Mouse (Mus musculus): ENCODE data around the gene Npcd. TPM values are rescaled to one million over a fixed set of nuclear protein-coding genes. Genes with fewer than 3 reads are reported as not detected.
A peak's percentile ranks its signal among the peaks of the same experiment; 100 is the strongest.

The Npcd gene
- polyA plus RNA-seq, 1 experiment from 2014 or later, result not detected

- no peaks in the 10 kb centered on the region for H3K36me3 ChIP-seq
- 97% methylated on average over 2 of the region's 2 CpGs for WGBS
- H3K4me1 ChIP-seq, result peaks cover 11% of the 10 kb centered on the region
- no peak for DNase-seq (ENCODE audit: low spot score)
- no peak overlapping the region for H3K27ac ChIP-seq (replicated peaks)
- H3K9me3 ChIP-seq (replicated peaks), result no peaks in the 10 kb centered on the region; the same call in 1 of the 2 replicates
- H3K4me3 ChIP-seq, result no peak overlapping the region
- H3K27me3 ChIP-seq (ENCODE audit: low read depth, poor library complexity, severe bottlenecking), result no peaks in the 10 kb centered on the region; the same call in 1 of the 2 replicates
Measured at GRCm38 (mm10) chr15:79850143-79850542, 16.1 kb upstream of the Npcd start.

- no peaks in the 10 kb centered on the region; the same call in 1 of the 2 replicates for H3K27me3 ChIP-seq (ENCODE audit: low read depth, poor library complexity, severe bottlenecking)
- H3K4me1 ChIP-seq, result peaks cover 11% of the 10 kb centered on the region
- H3K36me3 ChIP-seq, result no peaks in the 10 kb centered on the region
- WGBS, result 25% methylated on average over 5 of the region's 5 CpGs
- no peak overlapping the region for H3K27ac ChIP-seq (replicated peaks)
- H3K4me3 ChIP-seq, result no peak overlapping the region
- DNase-seq (ENCODE audit: low spot score), result no peak
- H3K9me3 ChIP-seq (replicated peaks), result no peaks in the 10 kb centered on the region; the same call in 1 of the 2 replicates
Measured at GRCm38 (mm10) chr15:79847100-79847499, 13.1 kb upstream of the Npcd start.

- Histone ChIP-seq H3K4me3 (no peak overlapping the region), H3K9me3 (replicated peaks) (no peaks in the 10 kb centered on the region; the same call in 1 of the 2 replicates), H3K27me3 (ENCODE audit: low read depth, poor library complexity, severe bottlenecking) (no peaks in the 10 kb centered on the region; the same call in 1 of the 2 replicates), H3K27ac (replicated peaks) (no peak overlapping the region), H3K36me3 (no peaks in the 10 kb centered on the region), H3K4me1 (peaks cover 11% of the 10 kb centered on the region)
- WGBS, result 81% methylated on average over 4 of the region's 4 CpGs
- DNase-seq (ENCODE audit: low spot score), result no peak
Measured at GRCm38 (mm10) chr15:79845986-79846385, 11.9 kb upstream of the Npcd start.

GRCm38 (mm10) chr15:79842985-79843384, 8.9 kb upstream of the Npcd start:
- H3K4me3 ChIP-seq, result no peak overlapping the region
- DNase-seq (ENCODE audit: low spot score), result no peak
- WGBS, result 88% methylated on average over 3 of the region's 3 CpGs

GRCm38 (mm10) chr15:79840281-79840680, 6.2 kb upstream of the Npcd start:
- Histone ChIP-seq H3K9me3 (replicated peaks) (no peaks in the 10 kb centered on the region), H3K4me1 (peaks cover 8% of the 10 kb centered on the region), H3K27ac (replicated peaks) (no peak overlapping the region), H3K27me3 (ENCODE audit: low read depth, poor library complexity, severe bottlenecking) (no peaks in the 10 kb centered on the region; the same call in 1 of the 2 replicates), H3K36me3 (no peaks in the 10 kb centered on the region), H3K4me3 (no peak overlapping the region)
- DNase-seq (ENCODE audit: low spot score), result no peak
- WGBS, result 75% methylated on average over 2 of the region's 2 CpGs

More at GRCm38 (mm10) chr15:79842985-79843384, 8.9 kb upstream of the Npcd start:
- H3K27me3 ChIP-seq (ENCODE audit: low read depth, poor library complexity, severe bottlenecking), result no peaks in the 10 kb centered on the region; the same call in 1 of the 2 replicates
- no peaks in the 10 kb centered on the region for H3K9me3 ChIP-seq (replicated peaks)
- H3K4me1 ChIP-seq, result peaks cover 11% of the 10 kb centered on the region
- H3K27ac ChIP-seq (replicated peaks), result no peak overlapping the region
- H3K36me3 ChIP-seq, result no peaks in the 10 kb centered on the region

GRCm38 (mm10) chr15:79834881-79835260, 834 bp upstream of the Npcd start:
- Histone ChIP-seq H3K9me3 (replicated peaks) (no peaks in the 10 kb centered on the region), H3K36me3 (peaks cover 11% of the 10 kb centered on the region), H3K4me3 (peak overlapping the region; percentile 81), H3K27me3 (ENCODE audit: low read depth, poor library complexity, severe bottlenecking) (no peaks in the 10 kb centered on the region), H3K27ac (replicated peaks) (peak overlapping the region; percentile 94), H3K4me1 (peaks cover 56% of the 10 kb centered on the region)
- 60% methylated on average over 9 of the region's 9 CpGs for WGBS
- no peak for DNase-seq (ENCODE audit: low spot score)

- peak; percentile 52 for DNase-seq (ENCODE audit: low spot score)
- 0% methylated on average over 37 of the region's 41 CpGs for WGBS
- no peaks in the 10 kb centered on the region for H3K27me3 ChIP-seq (ENCODE audit: low read depth, poor library complexity, severe bottlenecking)
- peaks cover 23% of the 10 kb centered on the region for H3K36me3 ChIP-seq
- peak overlapping the region; percentile 94 for H3K27ac ChIP-seq (replicated peaks)
- no peaks in the 10 kb centered on the region for H3K9me3 ChIP-seq (replicated peaks)
- peaks cover 71% of the 10 kb centered on the region for H3K4me1 ChIP-seq
- H3K4me3 ChIP-seq, result peak overlapping the region; percentile 81
Measured at GRCm38 (mm10) chr15:79833251-79834050, 586 bp downstream of the Npcd start.

- no peaks in the 10 kb centered on the region for H3K27me3 ChIP-seq (ENCODE audit: low read depth, poor library complexity, severe bottlenecking)
- WGBS, result 23% methylated on average over 18 of the region's 18 CpGs
- H3K9me3 ChIP-seq (replicated peaks), result no peaks in the 10 kb centered on the region
- peak overlapping the region; percentile 81 for H3K4me3 ChIP-seq
- H3K4me1 ChIP-seq, result peaks cover 82% of the 10 kb centered on the region
- H3K27ac ChIP-seq (replicated peaks), result peak overlapping the region; percentile 94
- peak; percentile 87 for DNase-seq (ENCODE audit: low spot score)
- peaks cover 35% of the 10 kb centered on the region for H3K36me3 ChIP-seq
Measured at GRCm38 (mm10) chr15:79832064-79832900, 1.8 kb downstream of the Npcd start.

- WGBS, result 21% methylated on average over 4 of the region's 4 CpGs
- no peaks in the 10 kb centered on the region for H3K9me3 ChIP-seq (replicated peaks)
- peak; percentile 77 for DNase-seq (ENCODE audit: low spot score)
- peak overlapping the region; percentile 9; the same call in 1 of the 2 replicates for H3K4me3 ChIP-seq
- H3K27ac ChIP-seq (replicated peaks), result 0 out of 2 replicates have a peak overlapping the region, but pooled peaks have one; percentile 14
- peaks cover 92% of the 10 kb centered on the region for H3K4me1 ChIP-seq
- no peaks in the 10 kb centered on the region for H3K27me3 ChIP-seq (ENCODE audit: low read depth, poor library complexity, severe bottlenecking)
- peaks cover 52% of the 10 kb centered on the region for H3K36me3 ChIP-seq
Measured at GRCm38 (mm10) chr15:79830388-79830787, 3.6 kb downstream of the Npcd start.

GRCm38 (mm10) chr15:79829431-79829830, 4.6 kb downstream of the Npcd start:
- Histone ChIP-seq H3K36me3 (peaks cover 62% of the 10 kb centered on the region), H3K9me3 (replicated peaks) (no peaks in the 10 kb centered on the region), H3K27ac (replicated peaks) (no peak overlapping the region; the same call in 1 of the 2 replicates), H3K27me3 (ENCODE audit: low read depth, poor library complexity, severe bottlenecking) (no peaks in the 10 kb centered on the region), H3K4me1 (peaks cover 90% of the 10 kb centered on the region), H3K4me3 (no peak overlapping the region)
- 81% methylated on average over 5 of the region's 5 CpGs for WGBS
- no peak for DNase-seq (ENCODE audit: low spot score)

GRCm38 (mm10) chr15:79828366-79829035, 5.5 kb downstream of the Npcd start:
- peaks cover 69% of the 10 kb centered on the region for H3K36me3 ChIP-seq
- H3K4me3 ChIP-seq, result peak overlapping the region; percentile 34
- H3K27ac ChIP-seq (replicated peaks), result peak overlapping the region; percentile 34; the same call in 1 of the 2 replicates
- no peaks in the 10 kb centered on the region for H3K9me3 ChIP-seq (replicated peaks)
- H3K4me1 ChIP-seq, result peaks cover 85% of the 10 kb centered on the region
- DNase-seq (ENCODE audit: low spot score), result no peak
- H3K27me3 ChIP-seq (ENCODE audit: low read depth, poor library complexity, severe bottlenecking), result no peaks in the 10 kb centered on the region
- WGBS, result 65% methylated on average over 46 of the region's 46 CpGs

GRCm38 (mm10) chr15:79827778-79828210, 6.2 kb downstream of the Npcd start:
- DNase-seq (ENCODE audit: low spot score), result no peak
- peaks cover 81% of the 10 kb centered on the region for H3K4me1 ChIP-seq
- H3K4me3 ChIP-seq, result 0 out of 2 replicates have a peak overlapping the region, but pooled peaks have one; percentile 34
- H3K27me3 ChIP-seq (ENCODE audit: low read depth, poor library complexity, severe bottlenecking), result no peaks in the 10 kb centered on the region
- 89% methylated on average over 11 of the region's 11 CpGs for WGBS
- H3K36me3 ChIP-seq, result peaks cover 76% of the 10 kb centered on the region
- H3K9me3 ChIP-seq (replicated peaks), result no peaks in the 10 kb centered on the region
- H3K27ac ChIP-seq (replicated peaks), result peak overlapping the region; percentile 42; the same call in 1 of the 2 replicates

Data from midbrain, embryonic 10.5 days (tissue).